In genomic region chr2:155090909-155091742, GRCm38 (mm10) we compare ENCODE assay signal across 12 mouse cellular contexts. TPM values are rescaled to one million over a fixed set of nuclear protein-coding genes. Genes with fewer than 3 reads are reported as not detected.
DNase-seq lines count a peak whose midpoint lies in the region; ATAC-seq lines count a peak whose summit lies in the region.
"Had no signal": no experiment of that assay in that cellular context is flagged by ENCODE, and none has a peak within 500 bp of the region (broad histone marks: within the 10 kb centered on the region; RNA-seq: fewer than 3 reads in every experiment).

No protein-coding gene starts in this region.

- no peaks in the 10 kb centered on the region for H3K36me3 ChIP-seq in heart, embryonic 10.5 days
- H3K36me3 ChIP-seq in heart, embryonic 11.5 days (ENCODE audit: control insufficient read depth, insufficient read depth, low read length), result no peaks in the 10 kb centered on the region
- no peaks in the 10 kb centered on the region for H3K36me3 ChIP-seq in megakaryocyte, embryonic 14.5 days (replicated peaks; ENCODE audit: low read length)

- H3K27ac ChIP-seq in heart, embryonic 10.5 days, result 0 out of 2 replicates have a peak overlapping the region, but pooled peaks have one; percentile 1
- no peak overlapping the region for H3K27ac ChIP-seq in heart, embryonic 11.5 days (ENCODE audit: low read depth, low read length)
- H3K27ac ChIP-seq: macrophage had no signal

- 69% methylated on average over 13 of the region's 13 CpGs for WGBS in heart, embryonic 10.5 days
- WGBS in heart, embryonic 11.5 days (ENCODE audit: insufficient replicate concordance), result 67% methylated on average over 13 of the region's 13 CpGs

- H3K27me3 ChIP-seq in heart, embryonic 10.5 days (ENCODE audit: insufficient read depth, poor library complexity, severe bottlenecking), result no peaks in the 10 kb centered on the region
- H3K27me3 ChIP-seq in heart, embryonic 11.5 days (ENCODE audit: control insufficient read depth, insufficient read depth, low read length), result no peaks in the 10 kb centered on the region
- peaks cover 7% of the 10 kb centered on the region for H3K27me3 ChIP-seq in megakaryocyte, embryonic 14.5 days (replicated peaks)
- H3K27me3 ChIP-seq: CH12.LX had no signal

- peaks cover 14% of the 10 kb centered on the region for H3K4me1 ChIP-seq in heart, embryonic 10.5 days
- peaks cover 6% of the 10 kb centered on the region; the same call in 1 of the 2 replicates for H3K4me1 ChIP-seq in heart, embryonic 11.5 days (ENCODE audit: control insufficient read depth, insufficient read depth, low read length)
- peaks cover 32% of the 10 kb centered on the region for H3K4me1 ChIP-seq in megakaryocyte, embryonic 14.5 days

- H3K4me2 ChIP-seq in heart, embryonic 11.5 days, result no peak overlapping the region

- H3K9me3 ChIP-seq in heart, embryonic 10.5 days, result no peaks in the 10 kb centered on the region
- H3K9me3 ChIP-seq in heart, embryonic 11.5 days (replicated peaks; ENCODE audit: control insufficient read depth, low read length), result no peaks in the 10 kb centered on the region
- no peaks in the 10 kb centered on the region for H3K9me3 ChIP-seq in megakaryocyte, embryonic 14.5 days

- no peak overlapping the region for H3K4me3 ChIP-seq in heart, embryonic 10.5 days
- H3K4me3 ChIP-seq in heart, embryonic 11.5 days (ENCODE audit: low read depth, low read length), result no peak overlapping the region
- H3K4me3 ChIP-seq in megakaryocyte, embryonic 14.5 days (replicated peaks), result peak overlapping the region; percentile 0

- DNase-seq in heart, embryonic 10.5 days (ENCODE audit: low spot score), result no peak
- peak; percentile 83 for DNase-seq in MEL-GATA-1-ER (ENCODE audit: extremely low read depth, low read depth)
- DNase-seq in gastrocnemius, postnatal 36 days, result no peak
- DNase-seq in frontal cortex, postnatal 36 days (ENCODE audit: low spot score in 2 of 2), result no peak
- no peak for DNase-seq in cerebellum, postnatal 36 days
- DNase-seq: forebrain, postnatal 0 days; heart, postnatal 14 days had no signal

- H3K9ac ChIP-seq in heart, embryonic 11.5 days (ENCODE audit: low read depth, low read length), result no peak overlapping the region
- H3K9ac ChIP-seq: forebrain, postnatal 0 days had no signal

- intact Hi-C loops in gastrocnemius, postnatal 36 days (cut with DNase I), result loop anchor here (10.0 kb wide), 1 partner anchor 324 kb away; no protein-coding TSS in a partner anchor

- no peak for ATAC-seq in heart, embryonic 11.5 days (replicated peaks; ENCODE audit: insufficient number of reproducible peaks, low FRiP score, low TSS enrichment)
- peak; percentile 93 for ATAC-seq in erythroblast, adult 5-6 weeks (replicated peaks; ENCODE audit: low FRiP score, poor library complexity, severe bottlenecking)
- ATAC-seq: forebrain, postnatal 0 days had no signal

RNA-seq across cellular contexts. Expression of gene Ahcy, which starts 16.8 kb away (rescaled TPM):
- polyA plus RNA-seq in heart, embryonic 10.5 days (2016; fragmentation: Nextera tagmentation; extraction: Ambion mirVana), result 74.0 and 80.8 TPM in 2 replicates
- 59.0 and 59.8 TPM in 2 replicates for polyA plus RNA-seq in heart, embryonic 11.5 days (2014; fragmentation: Nextera tagmentation; extraction: Ambion mirVana)
- 19.2 and 24.2 TPM in 2 replicates for total RNA-seq in erythroblast, adult 5-6 weeks (2015; ENCODE audit: low replicate concordance)
- 10.6 and 10.9 TPM in 2 replicates for total RNA-seq in erythroblast, adult 5-6 weeks (2017; ENCODE audit: low replicate concordance)
- 2.7 and 9.5 TPM in 2 replicates for polyA plus RNA-seq in megakaryocyte, embryonic 14.5 days (2012; ENCODE audit: insufficient read depth, low replicate concordance)
- total RNA-seq in gastrocnemius, postnatal 36 days (2021), result 10 to 100 TPM; 14.3 to 15.7 TPM

RNA-seq across cellular contexts. Expression of gene Itch, which starts 42.2 kb away (rescaled TPM):
- polyA plus RNA-seq in heart, embryonic 10.5 days (2016; fragmentation: Nextera tagmentation; extraction: Ambion mirVana), result 43.9 and 45.1 TPM in 2 replicates
- polyA plus RNA-seq in heart, embryonic 11.5 days (2014; fragmentation: Nextera tagmentation; extraction: Ambion mirVana), result 40.4 and 41.0 TPM in 2 replicates
- 15.9 and 25.3 TPM in 2 replicates for total RNA-seq in erythroblast, adult 5-6 weeks (2015; ENCODE audit: low replicate concordance)
- 25.4 and 33.2 TPM in 2 replicates for total RNA-seq in erythroblast, adult 5-6 weeks (2017; ENCODE audit: low replicate concordance)
- polyA plus RNA-seq in megakaryocyte, embryonic 14.5 days (2012; ENCODE audit: insufficient read depth, low replicate concordance), result 1.2 and 1.4 TPM in 2 replicates
- total RNA-seq in gastrocnemius, postnatal 36 days (2021), result 10 to 100 TPM; 17.2 to 19.3 TPM

Comparison
In these comparisons a context has a peak if more than half of its experiments do, and no peak if none do; other contexts are left out.
1. RNA of gene Itch, which starts 42.2 kb away (polyA plus RNA-seq): 43.9 to 45.1 TPM in heart, embryonic 10.5 days and 40.4 to 41.0 TPM in heart, embryonic 11.5 days; 1.2 to 1.4 TPM in megakaryocyte, embryonic 14.5 days; every median in the first group is over 10 times any median in the second.